Mouse (Mus musculus) hindbrain, postnatal 0 days (tissue): Measurements from ENCODE around the gene Hjurp. TPM values are rescaled to one million over a fixed set of nuclear protein-coding genes. Genes with fewer than 3 reads are reported as not detected.

Experiments used
- ATAC-seq: fragments of 200-750 bp; cut with Nextera tagmentation; 2 replicates; pipeline ENCODE4 v1.8.0; 2017; ENCODE audit warnings: mild to moderate bottlenecking, moderate TSS enrichment, moderate library complexity
- DNase-seq: peaks from one replicate; pipeline ENCODE4 v3.0.0-alpha.2; 2015; ENCODE audit warnings: low spot score
- H3K27ac ChIP-seq: fragments of 300-500 bp; sonication (generic); 2 replicates; pipeline ENCODE4 v1.5.1; 2014; ENCODE audit warnings: mild to moderate bottlenecking
- H3K27me3 ChIP-seq: fragments of 300-500 bp; sonication (generic); 2 replicates; pipeline ENCODE4 v1.6.1; 2014; ENCODE audit warnings: low read length, mixed read lengths; ENCODE audit not compliant: insufficient read depth
- H3K36me3 ChIP-seq: fragments of 300-500 bp; sonication (generic); 2 replicates; pipeline ENCODE4 v1.6.1; 2014; ENCODE audit warnings: low read length, mixed read lengths; ENCODE audit not compliant: insufficient read depth
- H3K4me1 ChIP-seq: fragments of 300-500 bp; sonication (generic); 2 replicates; pipeline ENCODE4 v1.6.1; 2014; ENCODE audit warnings: antibody characterized with exemption, low read length, mixed read lengths; ENCODE audit not compliant: insufficient read depth
- H3K4me2 ChIP-seq: fragments of 300-500 bp; sonication (generic); 2 replicates; pipeline ENCODE4 v1.6.1; 2014; ENCODE audit warnings: low read depth, mild to moderate bottlenecking, low read length, moderate library complexity, mixed read lengths
- H3K4me3 ChIP-seq: fragments of 300-500 bp; sonication (generic); 2 replicates; pipeline ENCODE4 v1.5.1; 2014; ENCODE audit warnings: low read length
- H3K9ac ChIP-seq: fragments of 300-500 bp; sonication (generic); replicated peaks from 2 replicates; pipeline ENCODE4 v1.6.1; 2014; ENCODE audit warnings: mild to moderate bottlenecking, low read length, moderate library complexity, mixed read lengths
- H3K9me3 ChIP-seq: fragments of 300-500 bp; sonication (generic); 2 replicates; pipeline ENCODE4 v1.6.1; 2016; ENCODE audit warnings: low read length, mixed read lengths
- CTCF ChIP-seq: IDR thresholded peaks from 2 replicates; pipeline ENCODE4 v1.5.1; 2016; ENCODE audit warnings: antibody characterized with exemption, control low read depth, low read depth
- WGBS: fragments of 180-500 bp; shearing (Covaris S2); extraction: QIAGEN DNeasy Blood & Tissue Kit; methylation state at CpG from one replicate; pipeline ENCODE4 v1.1.7; 2014; 5-methylcytosine and 5-hydroxymethylcytosine counted together
- polyA plus RNA-seq: library from polyadenylated mRNA; unstranded; fragments of >200 nt; fragmentation: Nextera tagmentation; extraction: Ambion mirVana; gene quantifications from 2 replicates; pipeline ENCODE4 v1.2.1, GENCODE M21; 2015
- total RNA-seq: library from RNA; depleted of rRNA; stranded (reverse); fragments of >200 nt; gene quantifications from 2 replicates; pipeline ENCODE4 v1.2.3, GENCODE M21; 2014

Gene Hjurp
- total and polyA plus RNA-seq, 2 experiments from 2014 or later: 47.2 to 86.3 TPM

- no peak overlapping the region for H3K4me2 ChIP-seq
- no peak for TF ChIP-seq CTCF
- H3K4me3 ChIP-seq: no peak overlapping the region
- no peak for DNase-seq
- WGBS: 71% methylated on average over 4 of the region's 4 CpGs
- no peak overlapping the region for H3K9ac ChIP-seq
- no peak for ATAC-seq
- H3K27me3 ChIP-seq: no peaks in the 10 kb centered on the region
- no peak overlapping the region for H3K27ac ChIP-seq
- peaks cover 97% of the 10 kb centered on the region for H3K9me3 ChIP-seq
- H3K4me1 ChIP-seq: no peaks in the 10 kb centered on the region
- no peaks in the 10 kb centered on the region for H3K36me3 ChIP-seq
These were observed 36.9 kb downstream of the Hjurp start for GRCm38 (mm10) chr1:88240579-88240978.

DNA sequence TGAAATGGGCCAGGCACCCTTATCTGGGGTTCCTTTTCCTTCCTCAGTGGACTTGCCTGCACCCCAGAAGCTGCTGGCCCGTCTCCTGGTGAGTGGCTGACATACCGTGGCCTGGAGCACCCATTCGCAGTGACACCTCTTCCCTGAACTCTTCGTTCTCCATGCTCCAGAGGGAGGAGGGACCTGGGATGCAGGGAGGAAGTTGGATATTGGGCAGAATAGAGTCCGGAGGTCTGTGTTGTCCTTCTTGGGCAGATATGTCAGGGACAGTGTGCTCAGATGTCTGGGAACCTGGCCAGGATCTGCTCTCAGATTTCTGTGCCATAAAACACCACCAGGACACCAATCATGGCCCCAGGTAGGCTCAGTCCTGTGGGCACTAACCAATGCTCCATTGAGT, 37.4 kb downstream of the Hjurp start:
- peaks cover 97% of the 10 kb centered on the region for H3K9me3 ChIP-seq
- no peak for DNase-seq

GRCm38 (mm10) chr1:88238771-88239170, 38.7 kb downstream of the Hjurp start:
- Histone ChIP-seq H3K9me3 (peaks cover 97% of the 10 kb centered on the region), H3K4me3 (no peak overlapping the region), H3K4me1 (no peaks in the 10 kb centered on the region), H3K27ac (no peak overlapping the region), H3K9ac (no peak overlapping the region), H3K4me2 (no peak overlapping the region), H3K36me3 (no peaks in the 10 kb centered on the region), H3K27me3 (no peaks in the 10 kb centered on the region)
- no peak for TF ChIP-seq CTCF
- WGBS: 75% methylated on average over 6 of the region's 6 CpGs
- 0 out of 2 replicates have a peak, but pooled peaks have one; percentile 10 for ATAC-seq
- DNase-seq: no peak

More for the DNA sequence above, 37.4 kb downstream of the Hjurp start:
- no peak overlapping the region for H3K4me3 ChIP-seq
- H3K9ac ChIP-seq: no peak overlapping the region
- TF ChIP-seq CTCF: no peak
- no peak overlapping the region for H3K4me2 ChIP-seq
- no peaks in the 10 kb centered on the region for H3K4me1 ChIP-seq
- H3K27ac ChIP-seq: no peak overlapping the region
- 75% methylated on average over 5 of the region's 5 CpGs for WGBS
- no peak for ATAC-seq
- H3K36me3 ChIP-seq: no peaks in the 10 kb centered on the region
- H3K27me3 ChIP-seq: no peaks in the 10 kb centered on the region

GRCm38 (mm10) chr1:88237311-88237710, 40.1 kb downstream of the Hjurp start:
- Histone ChIP-seq H3K27me3 (no peaks in the 10 kb centered on the region), H3K4me1 (no peaks in the 10 kb centered on the region), H3K4me3 (no peak overlapping the region), H3K4me2 (no peak overlapping the region), H3K9ac (no peak overlapping the region), H3K9me3 (peaks cover 97% of the 10 kb centered on the region), H3K36me3 (no peaks in the 10 kb centered on the region), H3K27ac (no peak overlapping the region)
- DNase-seq: no peak
- TF ChIP-seq CTCF: no peak
- WGBS: 79% methylated on average over 5 of the region's 5 CpGs
- ATAC-seq: no peak

DNA sequence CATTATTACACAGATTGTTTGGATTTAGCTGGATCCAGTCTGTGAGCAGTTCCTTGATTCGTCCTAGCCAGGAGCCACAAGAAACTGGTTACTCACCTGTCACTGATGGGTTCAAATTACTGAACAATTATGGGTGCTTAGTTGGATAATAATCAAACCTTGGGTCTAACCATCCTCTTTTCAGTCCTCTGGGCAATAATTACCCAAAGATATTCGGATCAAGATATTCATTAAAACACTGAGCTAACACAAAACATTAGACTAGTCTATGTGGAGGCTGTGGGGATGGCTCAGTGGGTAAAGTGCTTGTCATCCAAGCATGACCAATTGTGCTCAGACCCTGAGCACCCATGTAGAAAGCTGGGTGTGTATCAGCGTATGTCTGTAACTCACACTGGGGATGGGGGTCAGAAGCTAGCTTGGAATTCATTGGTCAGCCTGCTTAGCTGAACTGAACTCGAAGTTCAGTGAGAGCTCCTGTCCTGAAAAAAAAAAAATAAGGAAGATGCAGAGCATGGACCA, 41.5 kb downstream of the Hjurp start:
- 62% methylated on average over 4 of the region's 4 CpGs for WGBS
- no peak overlapping the region for H3K9ac ChIP-seq

GRCm38 (mm10) chr1:88235046-88235893, 42.2 kb downstream of the Hjurp start:
- TF ChIP-seq CTCF: no peak
- H3K9me3 ChIP-seq: peaks cover 97% of the 10 kb centered on the region
- no peak overlapping the region for H3K9ac ChIP-seq
- H3K27me3 ChIP-seq: no peaks in the 10 kb centered on the region
- H3K4me2 ChIP-seq: no peak overlapping the region
- H3K36me3 ChIP-seq: no peaks in the 10 kb centered on the region
- DNase-seq: no peak
- H3K4me3 ChIP-seq: no peak overlapping the region
- no peak overlapping the region for H3K27ac ChIP-seq
- H3K4me1 ChIP-seq: no peaks in the 10 kb centered on the region
- WGBS: 65% methylated on average over 11 of the region's 11 CpGs
- no peak for ATAC-seq

More for the DNA sequence above, 41.5 kb downstream of the Hjurp start:
- DNase-seq (no peak), ATAC-seq (no peak)
- Histone ChIP-seq H3K4me2 (no peak overlapping the region), H3K4me1 (no peaks in the 10 kb centered on the region), H3K27me3 (no peaks in the 10 kb centered on the region), H3K36me3 (no peaks in the 10 kb centered on the region), H3K4me3 (no peak overlapping the region), H3K9me3 (peaks cover 97% of the 10 kb centered on the region), H3K27ac (no peak overlapping the region)
- TF ChIP-seq CTCF: no peak

- H3K4me1 ChIP-seq: no peaks in the 10 kb centered on the region
- no peak overlapping the region for H3K27ac ChIP-seq
- WGBS: 43% methylated on average over 5 of the region's 5 CpGs
- ATAC-seq (no peak), DNase-seq (no peak)
- no peak overlapping the region for H3K4me3 ChIP-seq
- no peaks in the 10 kb centered on the region for H3K36me3 ChIP-seq
- no peak overlapping the region for H3K9ac ChIP-seq
- H3K27me3 ChIP-seq: no peaks in the 10 kb centered on the region
- no peak for TF ChIP-seq CTCF
- H3K9me3 ChIP-seq: peaks cover 97% of the 10 kb centered on the region
- H3K4me2 ChIP-seq: no peak overlapping the region
These were observed 42.8 kb downstream of the Hjurp start for GRCm38 (mm10) chr1:88234646-88235045.
